Mouse (Mus musculus): ENCODE data around the gene Raf1. TPM values are rescaled to one million over a fixed set of nuclear protein-coding genes. Genes with fewer than 3 reads are reported as not detected.

Gene Raf1
- polyA plus RNA-seq, 1 experiment, result 144 TPM

- no peak for DNase-seq (ENCODE audit: extremely low spot score in 1 of 2, low spot score in 1 of 2)
Observed at GRCm38 (mm10) chr6:115626121-115626520, 50.3 kb downstream of the Raf1 start.

GRCm38 (mm10) chr6:115620942-115621341 is 55.5 kb downstream of the Raf1 start:
- DNase-seq (ENCODE audit: extremely low spot score in 1 of 2, low spot score in 1 of 2), result no peak

GRCm38 (mm10) chr6:115619818-115620217 is 56.6 kb downstream of the Raf1 start:
- no peak for DNase-seq (ENCODE audit: extremely low spot score in 1 of 2, low spot score in 1 of 2)

- no peak for DNase-seq (ENCODE audit: extremely low spot score in 1 of 2, low spot score in 1 of 2)
Observed at GRCm38 (mm10) chr6:115615983-115616382, 60.5 kb downstream of the Raf1 start.

GRCm38 (mm10) chr6:115613793-115614192 is 62.6 kb downstream of the Raf1 start:
- DNase-seq (ENCODE audit: extremely low spot score in 1 of 2, low spot score in 1 of 2), result peak in 1 of 2 experiments; percentile 59

GRCm38 (mm10) chr6:115610301-115610700 is 66.1 kb downstream of the Raf1 start:
- DNase-seq (ENCODE audit: extremely low spot score in 1 of 2, low spot score in 1 of 2), result no peak

GRCm38 (mm10) chr6:115609121-115609520 is 67.3 kb downstream of the Raf1 start:
- DNase-seq (ENCODE audit: extremely low spot score in 1 of 2, low spot score in 1 of 2), result no peak

- peak; percentile 69 to 76 for DNase-seq (ENCODE audit: extremely low spot score in 1 of 2, low spot score in 1 of 2)
Observed at GRCm38 (mm10) chr6:115607429-115607828, 69.0 kb downstream of the Raf1 start.

GRCm38 (mm10) chr6:115606461-115606860 is 70.0 kb downstream of the Raf1 start:
- no peak for DNase-seq (ENCODE audit: extremely low spot score in 1 of 2, low spot score in 1 of 2)

GRCm38 (mm10) chr6:115601715-115602523 is 74.5 kb downstream of the Raf1 start, which contains the start of gene Mkrn2:
Gene Mkrn2 (plus strand): TSS chr6:115601902.
- DNase-seq (ENCODE audit: extremely low spot score in 1 of 2, low spot score in 1 of 2), result peak in 1 of 2 experiments; percentile 88

GRCm38 (mm10) chr6:115601322-115601714 is 75.1 kb downstream of the Raf1 start:
- no peak for DNase-seq (ENCODE audit: extremely low spot score in 1 of 2, low spot score in 1 of 2)

- DNase-seq (ENCODE audit: extremely low spot score in 1 of 2, low spot score in 1 of 2), result no peak
Observed at GRCm38 (mm10) chr6:115595667-115596066, 80.8 kb downstream of the Raf1 start.

GRCm38 (mm10) chr6:115594463-115594862 is 82.0 kb downstream of the Raf1 start:
- no peak for DNase-seq (ENCODE audit: extremely low spot score in 1 of 2, low spot score in 1 of 2)

GRCm38 (mm10) chr6:115593252-115593651 is 83.2 kb downstream of the Raf1 start:
- no peak for DNase-seq (ENCODE audit: extremely low spot score in 1 of 2, low spot score in 1 of 2)

GRCm38 (mm10) chr6:115592458-115592857 is 84.0 kb downstream of the Raf1 start, which contains the start of gene Mkrn2os:
Gene Mkrn2os (minus strand): TSS chr6:115592576.
- DNase-seq (ENCODE audit: extremely low spot score in 1 of 2, low spot score in 1 of 2), result no peak

- DNase-seq (ENCODE audit: extremely low spot score in 1 of 2, low spot score in 1 of 2), result no peak
Observed at GRCm38 (mm10) chr6:115591692-115592359, 84.6 kb downstream of the Raf1 start.

- no peak for DNase-seq (ENCODE audit: extremely low spot score in 1 of 2, low spot score in 1 of 2)
Observed at GRCm38 (mm10) chr6:115586321-115586720, 90.1 kb downstream of the Raf1 start.

- no peak for DNase-seq (ENCODE audit: extremely low spot score in 1 of 2, low spot score in 1 of 2)
Observed at GRCm38 (mm10) chr6:115584176-115584575, 92.3 kb downstream of the Raf1 start.

GRCm38 (mm10) chr6:115583430-115584125 is 92.9 kb downstream of the Raf1 start:
- DNase-seq (ENCODE audit: extremely low spot score in 1 of 2, low spot score in 1 of 2), result no peak

GRCm38 (mm10) chr6:115582328-115583115 is 93.9 kb downstream of the Raf1 start:
- no peak for DNase-seq (ENCODE audit: extremely low spot score in 1 of 2, low spot score in 1 of 2)
